Mouse (Mus musculus) heart, embryonic 10.5 days (tissue): Measurements from ENCODE around the gene Fat4. TPM values are rescaled to one million over a fixed set of nuclear protein-coding genes. Genes with fewer than 3 reads are reported as not detected.

Experiments
- DNase-seq: peaks from one replicate; pipeline ENCODE4 v3.0.0-alpha.2; 2017; ENCODE audit warnings: low spot score
- H3K27ac ChIP-seq: fragments of 300-500 bp; sonication (generic); 2 replicates; pipeline ENCODE4 v1.5.1; 2016; ENCODE audit warnings: mild to moderate bottlenecking
- H3K27me3 ChIP-seq: fragments of 300-500 bp; sonication (generic); 2 replicates; pipeline ENCODE4 v1.6.1; 2016; ENCODE audit warnings: mild to moderate bottlenecking; ENCODE audit not compliant: poor library complexity, insufficient read depth, severe bottlenecking
- H3K36me3 ChIP-seq: fragments of 300-500 bp; sonication (generic); 2 replicates; pipeline ENCODE4 v1.6.1; 2016; ENCODE audit warnings: mild to moderate bottlenecking, moderate library complexity
- H3K4me1 ChIP-seq: fragments of 300-500 bp; sonication (generic); 2 replicates; pipeline ENCODE4 v1.6.1; 2016; ENCODE audit warnings: mild to moderate bottlenecking
- H3K4me3 ChIP-seq: fragments of 300-500 bp; sonication (generic); 2 replicates; pipeline ENCODE4 v1.5.1; 2016; ENCODE audit warnings: mild to moderate bottlenecking, moderate library complexity
- H3K9me3 ChIP-seq: fragments of 300-500 bp; sonication (generic); 2 replicates; pipeline ENCODE4 v1.6.1; 2016; ENCODE audit warnings: mild to moderate bottlenecking, moderate library complexity
- WGBS: fragments of 180-500 bp; shearing (Covaris S2); methylation state at CpG from one replicate; pipeline ENCODE4 v1.1.7; 2016; 5-methylcytosine and 5-hydroxymethylcytosine counted together
- polyA plus RNA-seq: library from polyadenylated mRNA; unstranded; fragments of >200 nt; fragmentation: Nextera tagmentation; extraction: Ambion mirVana; gene quantifications from 2 replicates; pipeline ENCODE4 v1.2.1, GENCODE M21; 2016

The Fat4 gene
- polyA plus RNA-seq, 1 experiment from 2014 or later, result 3.9 TPM

- 64% methylated on average over 4 of the region's 4 CpGs for WGBS
- Histone ChIP-seq H3K27ac (no peak overlapping the region), H3K9me3 (no peaks in the 10 kb centered on the region), H3K36me3 (no peaks in the 10 kb centered on the region), H3K4me3 (no peak overlapping the region), H3K27me3 (no peaks in the 10 kb centered on the region), H3K4me1 (peaks cover 8% of the 10 kb centered on the region)
- DNase-seq, result no peak
Observed at GRCm38 (mm10) chr3:39046425-39046824, 159.7 kb downstream of the Fat4 start.

GRCm38 (mm10) chr3:39047621-39048303 is 161.0 kb downstream of the Fat4 start:
- Histone ChIP-seq H3K36me3 (no peaks in the 10 kb centered on the region), H3K4me1 (peaks cover 8% of the 10 kb centered on the region), H3K27ac (no peak overlapping the region), H3K27me3 (no peaks in the 10 kb centered on the region), H3K9me3 (no peaks in the 10 kb centered on the region), H3K4me3 (no peak overlapping the region)
- 84% methylated on average over 10 of the region's 10 CpGs for WGBS
- DNase-seq, result no peak

- no peak for DNase-seq
- Histone ChIP-seq H3K9me3 (no peaks in the 10 kb centered on the region), H3K27ac (no peak overlapping the region), H3K27me3 (no peaks in the 10 kb centered on the region), H3K4me3 (no peak overlapping the region), H3K36me3 (no peaks in the 10 kb centered on the region), H3K4me1 (peaks cover 8% of the 10 kb centered on the region)
- WGBS, result 81% methylated on average over 5 of the region's 5 CpGs
Observed at GRCm38 (mm10) chr3:39048304-39048667, 161.5 kb downstream of the Fat4 start.

GRCm38 (mm10) chr3:39050130-39050529 is 163.4 kb downstream of the Fat4 start:
- no peak for DNase-seq
- Histone ChIP-seq H3K4me1 (peaks cover 8% of the 10 kb centered on the region), H3K36me3 (no peaks in the 10 kb centered on the region), H3K27me3 (no peaks in the 10 kb centered on the region), H3K27ac (no peak overlapping the region), H3K4me3 (no peak overlapping the region), H3K9me3 (no peaks in the 10 kb centered on the region)
- 74% methylated on average over 1 of the region's 1 CpGs for WGBS

GRCm38 (mm10) chr3:39053072-39053471 is 166.3 kb downstream of the Fat4 start:
- Histone ChIP-seq H3K9me3 (no peaks in the 10 kb centered on the region), H3K36me3 (no peaks in the 10 kb centered on the region), H3K4me1 (peaks cover 8% of the 10 kb centered on the region), H3K4me3 (no peak overlapping the region), H3K27ac (no peak overlapping the region), H3K27me3 (no peaks in the 10 kb centered on the region)
- DNase-seq, result no peak
- WGBS, result 75% methylated on average over 6 of the region's 6 CpGs
